Mouse (Mus musculus) hindbrain, embryonic 15.5 days (tissue): ENCODE measurements around the gene Hist1h3e. TPM values are rescaled to one million over a fixed set of nuclear protein-coding genes. Genes with fewer than 3 reads are reported as not detected.
"Not testable (repeated sequence)": the region's sequence is repeated elsewhere in the genome, so short reads cannot be mapped to it uniquely, and the experiment has no call there.

Experiments used
- ATAC-seq: fragments of 200-750 bp; cut with Nextera tagmentation; 2 replicates; pipeline ENCODE4 v1.8.0; 2017; ENCODE audit warnings: low read depth, moderate number of reproducible peaks, moderate TSS enrichment; ENCODE audit not compliant: low FRiP score
- H3K27ac ChIP-seq: fragments of 300-500 bp; sonication (generic); replicated peaks from 2 replicates; pipeline ENCODE4 v1.5.1; 2015; ENCODE audit warnings: mild to moderate bottlenecking, inconsistent platforms
- H3K27me3 ChIP-seq: fragments of 300-500 bp; sonication (generic); 2 replicates; pipeline ENCODE4 v1.6.1; 2015; ENCODE audit warnings: control low read depth, inconsistent platforms
- H3K36me3 ChIP-seq: fragments of 300-500 bp; sonication (generic); 2 replicates; pipeline ENCODE4 v1.6.1; 2015; ENCODE audit warnings: control low read depth, inconsistent platforms
- H3K4me1 ChIP-seq: fragments of 300-500 bp; sonication (generic); replicated peaks from 2 replicates; pipeline ENCODE4 v1.6.1; 2015; ENCODE audit warnings: control low read depth, inconsistent platforms
- H3K4me2 ChIP-seq: fragments of 300-500 bp; sonication (generic); 2 replicates; pipeline ENCODE4 v1.6.1; 2015; ENCODE audit warnings: moderate library complexity, mild to moderate bottlenecking, inconsistent platforms
- H3K4me3 ChIP-seq: fragments of 300-500 bp; sonication (generic); 2 replicates; pipeline ENCODE4 v1.5.1; 2015; ENCODE audit warnings: mild to moderate bottlenecking, inconsistent platforms
- H3K9ac ChIP-seq: fragments of 300-500 bp; sonication (generic); 2 replicates; pipeline ENCODE4 v1.6.1; 2015; ENCODE audit warnings: inconsistent platforms
- H3K9me3 ChIP-seq: fragments of 300-500 bp; sonication (generic); 2 replicates; pipeline ENCODE4 v1.6.1; 2016; ENCODE audit warnings: control low read depth, inconsistent platforms
- WGBS: fragments of 180-500 bp; shearing (Covaris S2); methylation state at CpG from one replicate; pipeline ENCODE4 v1.1.7; 2015; 5-methylcytosine and 5-hydroxymethylcytosine counted together
- polyA plus RNA-seq: library from polyadenylated mRNA; unstranded; fragments of >200 nt; fragmentation: Nextera tagmentation; extraction: Ambion mirVana; gene quantifications from 2 replicates; pipeline ENCODE4 v1.2.1, GENCODE M21; 2015

Hist1h3e gene
- polyA plus RNA-seq, 1 experiment from 2014 or later: 1.5 TPM

DNA sequence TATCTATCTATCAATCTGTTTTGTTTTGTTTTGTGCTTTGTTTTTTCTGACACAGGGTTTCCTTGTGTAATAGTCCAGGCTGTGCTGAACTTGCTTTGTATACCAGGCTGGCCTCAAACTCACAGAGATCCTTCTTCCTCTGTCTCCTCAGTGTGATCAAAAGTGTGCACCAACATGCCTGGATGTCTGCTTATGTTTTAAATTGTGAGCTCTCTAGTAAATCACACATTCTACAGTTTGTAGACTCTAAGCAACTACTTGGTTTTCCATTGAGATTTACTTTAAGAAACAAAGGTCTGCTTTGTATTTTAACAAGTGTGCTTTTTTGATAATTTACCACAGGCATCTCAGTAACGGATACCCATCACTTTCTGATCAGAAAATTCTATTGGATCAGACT, 15.7 kb upstream of the Hist1h3e start:
- WGBS: 92% methylated on average over 1 of the region's 1 CpGs

DNA sequence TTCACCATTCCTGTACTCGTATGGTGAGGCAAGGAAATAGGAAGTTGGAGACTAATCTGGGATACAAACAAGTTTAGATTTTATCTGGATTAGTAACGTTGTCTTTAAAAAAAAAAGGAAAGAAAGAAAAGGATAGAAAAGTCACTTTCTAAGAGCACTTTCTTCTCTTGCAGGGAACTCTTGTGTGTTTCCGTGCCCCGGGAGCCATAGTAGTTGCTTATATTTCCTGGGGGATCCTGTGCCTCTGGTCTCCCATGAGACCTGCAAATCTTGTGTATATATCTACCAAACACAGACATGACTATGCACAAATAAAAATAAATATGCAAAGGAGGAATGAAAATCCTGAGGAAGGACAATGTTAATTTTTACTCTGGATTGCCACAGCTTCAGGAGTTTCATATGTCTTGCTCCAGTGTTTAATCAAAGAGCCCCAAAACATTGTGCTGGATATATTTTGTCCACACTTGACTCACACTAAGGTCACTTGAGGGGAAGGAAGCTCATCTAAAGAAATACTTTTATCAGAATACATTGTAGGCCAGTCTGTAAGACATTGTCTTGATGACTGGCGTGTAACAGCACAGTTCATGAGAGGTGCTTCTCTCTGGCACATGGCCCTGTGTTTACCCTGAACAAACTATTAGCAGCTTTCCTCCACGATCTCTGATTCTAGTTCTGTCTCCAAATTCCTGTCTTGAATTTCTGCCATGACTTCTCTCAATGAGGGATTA, 14.9 kb upstream of the Hist1h3e start:
- Histone ChIP-seq H3K4me2 (peak overlapping the region; percentile 58), H3K27me3 (no peaks in the 10 kb centered on the region), H3K36me3 (no peaks in the 10 kb centered on the region), H3K4me3 (peak overlapping the region; percentile 43; the same call in 1 of the 2 replicates), H3K27ac (peak overlapping the region; percentile 79; the same call in 1 of the 2 replicates), H3K9ac (0 out of 2 replicates have a peak overlapping the region, but pooled peaks have one; percentile 16), H3K4me1 (peaks cover 37% of the 10 kb centered on the region), H3K9me3 (no peaks in the 10 kb centered on the region)
- no peak for ATAC-seq
- WGBS: 51% methylated on average over 6 of the region's 6 CpGs

More for the DNA sequence above, 15.7 kb upstream of the Hist1h3e start:
- peaks cover 37% of the 10 kb centered on the region for H3K4me1 ChIP-seq
- no peaks in the 10 kb centered on the region for H3K36me3 ChIP-seq
- no peak overlapping the region for H3K4me3 ChIP-seq
- H3K27me3 ChIP-seq: no peaks in the 10 kb centered on the region
- no peak overlapping the region for H3K9ac ChIP-seq
- no peak overlapping the region for H3K27ac ChIP-seq
- no peaks in the 10 kb centered on the region for H3K9me3 ChIP-seq
- H3K4me2 ChIP-seq: no peak overlapping the region
- no peak for ATAC-seq

DNA sequence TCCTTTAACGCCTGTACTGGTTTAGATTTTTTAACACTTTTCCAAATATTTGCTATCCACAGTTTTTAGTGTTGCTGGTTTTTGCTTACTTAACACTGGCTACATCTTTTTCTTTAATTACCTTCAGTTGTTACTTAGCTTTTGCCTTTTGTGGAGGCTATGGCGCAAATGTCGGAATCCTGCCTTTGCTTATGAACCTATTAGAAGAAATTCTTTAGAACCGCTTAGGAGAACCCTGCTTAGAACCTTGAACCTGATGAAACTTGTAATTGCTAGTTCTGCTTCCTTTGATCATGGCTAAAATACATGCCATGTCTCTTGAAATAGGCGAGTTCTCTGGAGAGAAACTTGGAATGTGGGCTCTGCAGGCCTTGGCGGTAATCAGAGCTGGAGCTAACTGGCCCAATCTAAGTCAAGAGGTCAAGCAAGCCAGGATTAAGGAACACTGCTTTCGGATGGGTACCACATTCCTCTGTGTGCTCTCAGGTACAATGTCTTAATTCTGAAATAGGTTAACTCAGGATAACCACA, 14.2 kb upstream of the Hist1h3e start:
- Histone ChIP-seq H3K9ac (peak overlapping the region; percentile 53; the same call in 1 of the 2 replicates), H3K36me3 (no peaks in the 10 kb centered on the region)
- WGBS: 9% methylated on average over 7 of the region's 7 CpGs

DNA sequence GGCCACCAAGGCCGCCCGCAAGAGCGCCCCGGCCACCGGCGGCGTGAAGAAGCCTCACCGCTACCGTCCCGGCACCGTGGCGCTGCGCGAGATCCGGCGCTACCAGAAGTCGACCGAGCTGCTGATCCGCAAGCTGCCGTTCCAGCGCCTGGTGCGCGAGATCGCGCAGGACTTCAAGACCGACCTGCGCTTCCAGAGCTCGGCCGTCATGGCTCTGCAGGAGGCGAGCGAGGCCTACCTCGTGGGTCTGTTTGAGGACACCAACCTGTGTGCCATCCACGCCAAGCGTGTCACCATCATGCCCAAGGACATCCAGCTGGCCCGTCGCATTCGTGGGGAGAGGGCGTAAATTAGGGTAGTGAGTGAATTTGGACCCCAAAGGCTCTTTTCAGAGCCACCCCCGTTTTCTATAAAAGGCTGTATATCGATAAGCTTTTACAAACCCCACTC, 13.7 kb upstream of the Hist1h3e start:
- Histone ChIP-seq H3K4me1 (peaks cover 35% of the 10 kb centered on the region), H3K27ac (peak overlapping the region; percentile 79), H3K4me3 (peak overlapping the region; percentile 43), H3K9ac (peak overlapping the region; percentile 53; the same call in 1 of the 2 replicates), H3K4me2 (peak overlapping the region; percentile 58)
- WGBS: 2% methylated on average over 13 of the region's 40 CpGs
- H3K27me3 ChIP-seq, H3K9me3 ChIP-seq, ATAC-seq, H3K36me3 ChIP-seq: not testable (repeated sequence)

More for the DNA sequence above, 14.2 kb upstream of the Hist1h3e start:
- ATAC-seq: no peak
- H3K4me2 ChIP-seq: peak overlapping the region; percentile 58
- H3K4me3 ChIP-seq: peak overlapping the region; percentile 43
- no peaks in the 10 kb centered on the region for H3K9me3 ChIP-seq
- H3K4me1 ChIP-seq: peaks cover 37% of the 10 kb centered on the region
- no peaks in the 10 kb centered on the region for H3K27me3 ChIP-seq
- peak overlapping the region; percentile 79 for H3K27ac ChIP-seq

DNA sequence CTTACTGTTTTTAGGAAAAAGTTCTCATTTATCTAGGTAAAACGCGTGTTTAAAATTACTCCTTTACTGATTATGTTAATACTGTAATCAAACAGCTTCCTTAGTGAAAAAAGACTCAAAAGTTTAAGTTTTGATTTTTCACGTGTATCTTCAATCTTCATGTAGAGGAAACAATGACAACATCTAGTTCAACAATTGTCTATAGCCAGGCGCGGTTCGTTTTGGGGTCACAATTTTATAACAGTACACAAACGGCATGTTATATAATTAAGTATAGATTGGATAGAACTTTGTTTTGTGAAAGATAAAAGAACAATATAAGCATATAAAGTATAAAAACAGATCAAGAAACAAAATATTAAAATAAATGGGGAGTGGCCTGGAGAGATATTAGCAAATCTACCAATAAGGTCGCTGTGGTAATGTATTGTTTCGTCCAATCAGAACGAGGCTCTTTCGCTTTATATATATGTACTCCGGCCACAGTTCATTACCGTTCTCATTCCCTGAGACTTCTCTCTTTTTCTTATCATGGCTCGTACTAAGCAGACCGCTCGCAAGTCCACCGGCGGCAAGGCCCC, 13.2 kb upstream of the Hist1h3e start, which contains the start of gene Hist1h3d:
Gene Hist1h3d, plus strand, starts transcription at position 493 of the 581 bp plus-strand sequence.
- Histone ChIP-seq H3K9ac (peak within 1 kb of the TSS; percentile 53; the same call in 1 of the 2 replicates), H3K4me3 (peak within 1 kb of the TSS; percentile 43), H3K4me2 (peak within 1 kb of the TSS; percentile 58), H3K9me3 (no peaks in the 10 kb centered on the region), H3K36me3 (no peaks in the 10 kb centered on the region), H3K27me3 (no peaks in the 10 kb centered on the region), H3K27ac (peak within 1 kb of the TSS; percentile 82), H3K4me1 (peaks cover 34% of the 10 kb centered on the region)
- peak; percentile 62 for ATAC-seq
- under 1% methylated on average over 18 of the region's 18 CpGs for WGBS

DNA sequence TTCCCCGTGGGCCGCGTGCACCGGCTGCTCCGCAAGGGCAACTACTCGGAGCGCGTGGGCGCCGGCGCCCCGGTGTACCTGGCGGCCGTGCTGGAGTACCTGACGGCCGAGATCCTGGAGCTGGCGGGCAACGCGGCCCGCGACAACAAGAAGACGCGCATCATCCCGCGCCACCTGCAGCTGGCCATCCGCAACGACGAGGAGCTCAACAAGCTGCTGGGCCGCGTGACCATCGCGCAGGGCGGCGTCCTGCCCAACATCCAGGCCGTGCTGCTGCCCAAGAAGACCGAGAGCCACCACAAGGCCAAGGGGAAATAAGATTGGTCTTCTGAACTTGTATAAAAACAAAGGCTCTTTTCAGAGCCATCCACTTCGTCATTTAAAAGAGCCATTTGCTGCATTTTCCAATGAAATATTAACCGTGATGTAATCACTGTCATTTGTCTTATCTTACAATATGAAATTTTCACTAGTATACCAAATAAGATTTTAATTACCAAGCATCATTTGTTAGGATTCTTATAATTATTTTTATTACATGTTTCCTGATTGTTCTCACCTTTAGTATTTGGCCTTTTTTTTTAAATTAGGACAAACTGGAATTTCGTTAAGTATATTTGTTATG, 12.5 kb upstream of the Hist1h3e start:
- peak overlapping the region; percentile 87 for H3K27ac ChIP-seq
- H3K4me2 ChIP-seq: peak overlapping the region; percentile 58
- H3K27me3 ChIP-seq, H3K9me3 ChIP-seq, ATAC-seq, H3K9ac ChIP-seq, H3K36me3 ChIP-seq: not testable (repeated sequence)
- peak overlapping the region; percentile 43 for H3K4me3 ChIP-seq
- under 1% methylated on average over 7 of the region's 39 CpGs for WGBS
- peaks cover 39% of the 10 kb centered on the region for H3K4me1 ChIP-seq

DNA sequence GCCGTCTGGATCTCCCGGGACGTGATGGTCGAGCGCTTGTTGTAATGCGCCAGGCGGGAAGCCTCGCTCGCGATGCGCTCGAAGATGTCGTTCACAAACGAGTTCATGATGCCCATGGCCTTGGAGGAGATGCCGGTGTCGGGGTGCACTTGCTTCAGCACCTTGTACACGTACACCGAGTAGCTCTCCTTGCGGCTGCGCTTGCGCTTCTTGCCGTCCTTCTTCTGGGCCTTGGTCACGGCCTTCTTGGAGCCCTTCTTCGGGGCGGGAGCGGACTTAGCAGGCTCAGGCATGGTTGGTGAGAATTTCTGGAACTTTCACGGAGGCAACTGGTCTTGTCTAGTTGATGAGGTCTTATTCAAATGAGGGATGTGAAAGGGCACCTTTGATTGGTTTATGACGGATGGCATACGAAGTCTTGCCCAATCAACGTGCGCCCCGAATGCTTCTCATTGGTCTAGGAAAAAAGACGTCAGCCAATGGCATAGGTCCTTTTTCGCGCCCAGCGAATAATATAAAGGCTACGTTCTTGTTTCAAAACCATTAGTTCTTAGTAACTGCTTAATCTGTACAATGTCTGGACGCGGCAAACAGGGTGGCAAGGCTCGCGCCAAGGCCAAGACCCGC, 11.8 kb upstream of the Hist1h3e start, which contains the start of the genes Hist1h2bf and Hist1h2ad:
Gene Hist1h2bf, minus strand, starts transcription at position 299 of the 627 bp plus-strand sequence.
Gene Hist1h2ad, plus strand, starts transcription at position 484 of the 627 bp plus-strand sequence.
- not testable (repeated sequence) for H3K27me3 ChIP-seq, H3K9me3 ChIP-seq, H3K36me3 ChIP-seq
- WGBS: under 1% methylated on average over 42 of the region's 42 CpGs
- H3K27ac ChIP-seq: peak within 1 kb of the TSS; percentile 87
- peaks cover 41% of the 10 kb centered on the region for H3K4me1 ChIP-seq
- H3K4me3 ChIP-seq: peak within 1 kb of the TSS; percentile 43
- peak; percentile 93 for ATAC-seq
- H3K9ac ChIP-seq: peak within 1 kb of the TSS; percentile 29; the same call in 1 of the 2 replicates
- peak within 1 kb of the TSS; percentile 58 for H3K4me2 ChIP-seq

DNA sequence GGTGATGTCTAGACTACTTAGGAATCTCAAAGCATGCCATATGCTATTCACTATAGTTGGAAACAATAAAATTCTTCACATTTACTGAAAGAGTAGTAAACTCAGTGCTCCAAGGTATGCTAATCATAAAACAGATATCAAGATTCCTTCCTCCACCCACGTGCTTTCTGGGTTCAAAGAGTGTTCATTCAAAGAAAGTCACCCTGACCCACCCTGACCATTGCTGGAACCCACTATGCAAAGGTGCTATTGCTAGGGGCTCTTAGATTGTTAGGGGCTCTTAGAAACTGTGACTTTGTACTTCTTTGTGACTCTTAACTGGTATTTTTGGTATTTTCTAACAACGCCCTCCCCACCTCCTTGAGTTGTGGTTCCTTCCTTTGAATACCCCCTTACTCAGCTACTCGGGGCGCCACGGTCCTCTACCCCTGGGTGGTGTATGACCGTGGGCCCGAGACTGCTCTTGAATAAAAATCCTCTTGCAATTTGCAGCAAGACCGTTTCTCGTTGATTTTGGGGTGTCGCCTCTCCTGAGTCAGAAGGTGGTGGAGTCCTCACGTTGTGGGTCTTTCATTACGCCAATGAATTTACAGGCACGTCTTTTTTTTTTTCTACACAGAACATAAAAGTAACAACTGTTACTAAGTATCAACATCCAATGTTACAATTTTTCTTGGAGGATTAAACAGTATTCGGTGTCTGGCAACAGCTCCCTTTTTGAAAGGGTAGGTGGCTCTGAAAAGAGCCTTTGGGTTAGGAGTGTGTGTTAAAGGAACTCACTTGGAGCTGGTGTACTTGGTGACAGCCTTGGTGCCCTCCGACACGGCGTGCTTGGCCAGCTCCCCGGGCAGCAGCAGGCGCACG, 11.1 kb upstream of the Hist1h3e start:
- H3K4me2 ChIP-seq: peak overlapping the region; percentile 58
- H3K27me3 ChIP-seq, ATAC-seq, H3K9me3 ChIP-seq, H3K36me3 ChIP-seq: not testable (repeated sequence)
- WGBS: 8% methylated on average over 20 of the region's 20 CpGs
- peak overlapping the region; percentile 29; the same call in 1 of the 2 replicates for H3K9ac ChIP-seq
- H3K27ac ChIP-seq: peak overlapping the region; percentile 87
- peaks cover 41% of the 10 kb centered on the region for H3K4me1 ChIP-seq
- H3K4me3 ChIP-seq: peak overlapping the region; percentile 38

DNA sequence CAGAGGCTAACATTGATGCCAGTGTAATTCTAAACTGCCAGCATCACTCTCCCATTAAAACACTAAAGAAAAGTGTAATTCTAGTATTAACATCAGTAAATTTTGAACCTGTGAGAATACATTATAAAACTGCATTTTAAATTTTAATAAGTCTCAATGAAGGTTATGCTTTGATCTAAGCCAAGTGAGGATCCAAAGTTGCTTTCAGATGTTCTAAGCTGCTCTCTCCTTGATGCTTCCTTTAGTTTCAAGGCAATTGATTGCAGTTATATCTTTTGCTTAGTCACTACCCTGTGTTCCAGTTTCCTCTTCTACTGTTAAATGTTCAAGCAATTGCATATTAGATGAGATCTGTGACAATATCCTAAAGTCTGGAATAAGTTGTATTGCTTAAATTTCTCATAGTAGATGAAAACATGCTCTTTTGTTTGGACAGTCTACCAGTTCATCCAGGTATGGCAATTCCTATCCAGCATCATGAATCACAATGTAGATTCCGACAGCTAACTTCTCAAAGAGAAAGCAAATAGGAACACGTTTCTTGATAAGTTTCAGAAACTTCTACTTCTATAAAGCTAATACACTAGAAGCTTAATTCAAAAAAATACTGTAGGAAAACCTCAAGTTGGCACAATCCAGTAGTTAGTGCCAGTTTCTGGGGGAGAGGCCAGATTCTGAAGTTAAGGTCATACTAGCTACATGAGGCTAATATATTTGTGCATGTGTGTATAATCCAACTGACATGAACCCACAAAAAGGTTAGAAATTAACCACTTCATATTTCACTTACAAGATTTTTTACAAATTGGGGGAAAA, 10.3 kb upstream of the Hist1h3e start:
- Histone ChIP-seq H3K9me3 (no peaks in the 10 kb centered on the region), H3K4me2 (peak overlapping the region; percentile 58), H3K4me3 (peak overlapping the region; percentile 44), H3K36me3 (no peaks in the 10 kb centered on the region), H3K4me1 (peaks cover 41% of the 10 kb centered on the region), H3K9ac (peak overlapping the region; percentile 50), H3K27ac (peak overlapping the region; percentile 96), H3K27me3 (no peaks in the 10 kb centered on the region)
- no peak for ATAC-seq
- 43% methylated on average over 2 of the region's 2 CpGs for WGBS
